ENCODE assay signal across 8 mouse cellular contexts in the genomic region with DNA sequence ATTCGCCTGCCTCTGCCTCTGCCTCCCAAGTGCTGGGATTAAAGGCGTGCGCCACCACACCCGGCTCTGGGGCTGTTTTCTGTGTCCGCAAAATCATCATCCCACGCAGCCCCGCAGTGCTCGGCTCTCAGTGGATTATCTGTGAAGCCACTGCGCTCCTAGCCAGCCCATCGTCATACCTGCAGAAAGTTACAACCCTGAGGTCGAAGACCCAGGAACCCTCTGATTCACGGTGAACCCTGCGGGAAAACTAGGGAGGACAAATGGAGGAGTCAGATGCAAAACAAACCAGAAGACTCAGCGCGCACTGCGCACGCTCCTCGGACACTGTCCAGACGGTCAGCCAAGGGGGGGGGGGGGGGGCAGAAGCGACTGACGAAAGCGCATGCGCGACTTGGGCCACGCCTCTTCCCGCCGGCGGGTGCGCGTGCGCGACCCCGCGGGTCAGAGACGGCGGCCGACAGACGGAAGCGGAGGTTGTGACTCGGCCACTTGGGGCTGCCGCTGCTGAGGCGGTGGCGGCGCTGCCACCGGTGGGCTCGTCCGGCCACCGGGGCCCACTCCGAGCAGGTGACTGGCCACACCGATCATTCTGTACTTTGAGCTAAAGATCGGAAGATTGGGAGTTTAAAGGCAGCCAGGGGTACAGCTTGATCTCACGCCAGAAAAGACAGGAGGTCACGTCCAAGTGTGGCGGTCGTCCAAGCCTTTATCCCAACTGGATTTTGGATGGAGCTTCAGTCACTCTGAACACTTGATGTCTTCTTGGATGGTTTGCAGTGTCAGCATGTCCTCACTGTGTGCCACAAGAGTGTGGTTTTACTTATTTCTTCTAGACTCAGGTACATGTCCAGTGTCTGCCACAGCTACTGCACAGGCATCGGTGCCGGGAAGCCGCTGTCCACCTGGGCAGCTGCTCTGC. TPM values are rescaled to one million over a fixed set of nuclear protein-coding genes. Genes with fewer than 3 reads are reported as not detected.
DNase-seq lines count a peak whose midpoint lies in the region; ATAC-seq lines count a peak whose summit lies in the region.

A gene (minus strand): TSS at position 347 of the 922 bp plus-strand sequence.

- intact Hi-C loops in heart, postnatal 10 days (cut with DNase I), result no loop called here

- H3K27ac ChIP-seq in forebrain, embryonic 14.5 days (ENCODE audit: low read depth, low read length), result peak within 1 kb of the TSS; percentile 66; the same call in 1 of the 2 replicates
- H3K27ac ChIP-seq in liver, embryonic 16.5 days (ENCODE audit: low read length), result peak within 1 kb of the TSS; percentile 78
- H3K27ac ChIP-seq in neural tube, embryonic 13.5 days (replicated peaks), result peak within 1 kb of the TSS; percentile 85

- ATAC-seq in forebrain, embryonic 14.5 days, result peak; percentile 86
- peak; percentile 88 for ATAC-seq in liver, embryonic 16.5 days (ENCODE audit: low read depth)
- peak; percentile 88 for ATAC-seq in neural tube, embryonic 13.5 days (ENCODE audit: low read depth)

- DNase-seq in ES-CJ7 (ENCODE audit: low read depth, low spot score), result peak; percentile 79
- DNase-seq in cerebellum, adult 11 months, result peak; percentile 83
- peak; percentile 85 for DNase-seq in forebrain, embryonic 14.5 days (ENCODE audit: low spot score)
- DNase-seq in heart, postnatal 10 days, result peak; percentile 86 to 88
- peak; percentile 89 to 93 for DNase-seq in kidney, postnatal 4 days
- peak; percentile 59 for DNase-seq in telencephalon, adult 2 months (ENCODE audit: low read depth, low spot score)

- H3K4me1 ChIP-seq in forebrain, embryonic 14.5 days (ENCODE audit: control insufficient read depth, insufficient read depth, low read length), result peaks cover 6% of the 10 kb centered on the region; the same call in 1 of the 2 replicates
- H3K4me1 ChIP-seq in liver, embryonic 16.5 days (ENCODE audit: control insufficient read depth, low read depth, low read length), result peaks cover 6% of the 10 kb centered on the region
- H3K4me1 ChIP-seq in neural tube, embryonic 13.5 days (replicated peaks), result peaks cover 18% of the 10 kb centered on the region

- H3K4me2 ChIP-seq in forebrain, embryonic 14.5 days (ENCODE audit: low read length), result peak within 1 kb of the TSS; percentile 81
- peak within 1 kb of the TSS; percentile 74 for H3K4me2 ChIP-seq in liver, embryonic 16.5 days (ENCODE audit: low read depth, low read length)
- H3K4me2 ChIP-seq in neural tube, embryonic 13.5 days, result peak within 1 kb of the TSS; percentile 82

- H3K27me3 ChIP-seq in forebrain, embryonic 14.5 days (replicated peaks; ENCODE audit: control insufficient read depth, insufficient read depth, low read length), result no peaks in the 10 kb centered on the region
- no peaks in the 10 kb centered on the region for H3K27me3 ChIP-seq in liver, embryonic 16.5 days (ENCODE audit: control insufficient read depth, insufficient read depth, low read depth, low read length)
- no peaks in the 10 kb centered on the region for H3K27me3 ChIP-seq in neural tube, embryonic 13.5 days

- peak within 1 kb of the TSS; percentile 76 for H3K4me3 ChIP-seq in forebrain, embryonic 14.5 days (ENCODE audit: low read depth, low read length)
- H3K4me3 ChIP-seq in liver, embryonic 16.5 days (ENCODE audit: low read depth, low read length), result peak within 1 kb of the TSS; percentile 88
- peak within 1 kb of the TSS; percentile 80 for H3K4me3 ChIP-seq in neural tube, embryonic 13.5 days

- H3K36me3 ChIP-seq in forebrain, embryonic 14.5 days (ENCODE audit: control insufficient read depth, insufficient read depth, low read length), result no peaks in the 10 kb centered on the region
- no peaks in the 10 kb centered on the region for H3K36me3 ChIP-seq in liver, embryonic 16.5 days (ENCODE audit: control insufficient read depth, insufficient read depth)
- H3K36me3 ChIP-seq in neural tube, embryonic 13.5 days, result no peaks in the 10 kb centered on the region

- H3K9me3 ChIP-seq in forebrain, embryonic 14.5 days (replicated peaks; ENCODE audit: control insufficient read depth, low read length), result no peaks in the 10 kb centered on the region
- no peaks in the 10 kb centered on the region for H3K9me3 ChIP-seq in liver, embryonic 16.5 days (replicated peaks; ENCODE audit: control insufficient read depth, low read length)
- no peaks in the 10 kb centered on the region for H3K9me3 ChIP-seq in neural tube, embryonic 13.5 days

- peak within 1 kb of the TSS; percentile 87 for H3K9ac ChIP-seq in forebrain, embryonic 14.5 days (ENCODE audit: low read length)
- peak within 1 kb of the TSS; percentile 86 for H3K9ac ChIP-seq in liver, embryonic 16.5 days (ENCODE audit: low read depth, low read length)
- peak within 1 kb of the TSS; percentile 87 for H3K9ac ChIP-seq in neural tube, embryonic 13.5 days

- under 1% methylated on average over 52 of the region's 58 CpGs for WGBS in forebrain, embryonic 14.5 days
- under 1% methylated on average over 58 of the region's 58 CpGs for WGBS in liver, embryonic 16.5 days (ENCODE audit: insufficient replicate concordance)
- WGBS in neural tube, embryonic 13.5 days, result 1% methylated on average over 49 of the region's 58 CpGs

RNA-seq across cellular contexts. Expression of the gene that starts here (rescaled TPM):
- 1.1 and 1.2 TPM in 2 replicates for polyA plus RNA-seq in forebrain, embryonic 14.5 days (2014; fragmentation: Nextera tagmentation; extraction: Ambion mirVana)
- 10 to 100 TPM; 24.3 to 31.0 TPM for total RNA-seq in heart, postnatal 10 days (2021)
- 1.8 and 2.1 TPM in 2 replicates for polyA plus RNA-seq in liver, embryonic 16.5 days (2015; fragmentation: Nextera tagmentation; extraction: Ambion mirVana)
- polyA plus RNA-seq in neural tube, embryonic 13.5 days (2015; fragmentation: Nextera tagmentation; extraction: Ambion mirVana), result 1.6 and 2.0 TPM in 2 replicates

Comparison
In these comparisons a context has a peak if more than half of its experiments do, and no peak if none do; other contexts are left out.
1. Peak in every context shown above with its lines: DNase-seq, ATAC-seq, H3K4me3 ChIP-seq and H3K27ac ChIP-seq.